Comparison of ENCODE assay signal across 8 mouse cellular contexts in genomic region chr11:69096987-69097900, GRCm38 (mm10). TPM values are rescaled to one million over a fixed set of nuclear protein-coding genes. Genes with fewer than 3 reads are reported as not detected.
DNase-seq lines count a peak whose midpoint lies in the region; ATAC-seq and TF ChIP-seq lines count a peak whose summit lies in the region.

No protein-coding gene starts in this region.

- H3K27me3 ChIP-seq in Patski = no peaks in the 10 kb centered on the region
- H3K27me3 ChIP-seq in hindbrain, postnatal 0 days (ENCODE audit: insufficient read depth, low read length) = no peaks in the 10 kb centered on the region

- peak overlapping the region; percentile 74 for H3K4me3 ChIP-seq in gastrocnemius, adult 2 months
- peak overlapping the region; percentile 56 for H3K4me3 ChIP-seq in hindbrain, postnatal 0 days (ENCODE audit: low read length)

- H3K27ac ChIP-seq in gastrocnemius, adult 2 months = peak overlapping the region; percentile 100
- peak overlapping the region; percentile 96 for H3K27ac ChIP-seq in hindbrain, postnatal 0 days

- no peak for TF ChIP-seq CTCF in Patski (IDR thresholded peaks at IDR 0.05)
- no peak for TF ChIP-seq CTCF in gastrocnemius, adult 2 months (IDR thresholded peaks at IDR 0.05)
- no peak for TF ChIP-seq CTCF in hindbrain, postnatal 0 days (IDR thresholded peaks at IDR 0.05; ENCODE audit: low read depth)

- peaks cover 17% of the 10 kb centered on the region for H3K36me3 ChIP-seq in hindbrain, postnatal 0 days (ENCODE audit: insufficient read depth, low read length)

- peak; percentile 28 for ATAC-seq in Patski
- ATAC-seq in hindbrain, postnatal 0 days = peak; percentile 13; the same call in 1 of the 2 replicates
- peak; percentile 30 for ATAC-seq in megakaryocyte, adult 5-6 weeks (ENCODE audit: poor library complexity, severe bottlenecking)

- intact Hi-C loops in gastrocnemius, adult 2 months (cut with DNase I) = loop anchor here (2.0 kb wide), 1 partner anchor 26 kb away; the partner anchor contains the start of gene 9130213A22Rik

- H3K9ac ChIP-seq in hindbrain, postnatal 0 days (replicated peaks; ENCODE audit: low read length) = peak overlapping the region; percentile 74

- in situ Hi-C loops in Patski (cut with MboI; ENCODE audit: low pct_unique_long_range_greater_than_20kb) = loop anchor here (5.0 to 25.0 kb wide), 2 partner anchors 315 to 890 kb away; partner anchors contain the start of genes Ctdnep1, Elp5, Gabarap and Kdm6b

- DNase-seq in Patski (ENCODE audit: low read depth, low spot score) = no peak
- peak; percentile 81 to 84 for DNase-seq in cerebellum, postnatal 4 days (ENCODE audit: low spot score in 2 of 2)
- DNase-seq in gastrocnemius, adult 2 months = peak; percentile 100
- peak; percentile 94 for DNase-seq in hindbrain, postnatal 0 days (ENCODE audit: low spot score)
- peak; percentile 93 to 96 for DNase-seq in left cerebral cortex, adult 8-10 months (ENCODE audit: low spot score in 2 of 2)
- peak; percentile 96 to 97 for DNase-seq in right cerebral cortex, adult 2 months (ENCODE audit: low spot score in 2 of 2)
- peak; percentile 99 for DNase-seq in urinary bladder, postnatal 10 days (ENCODE audit: low spot score)

- POLR2A ChIA-PET in Patski (lab: Charles Lee) = interaction anchor here (0.9 to 1.8 kb wide), 2 partner anchors 8 to 37 kb away, joined by 3 to 6 read pairs; partner anchors contain the start of gene Borcs6

- peak overlapping the region; percentile 98 for H3K4me2 ChIP-seq in hindbrain, postnatal 0 days (ENCODE audit: low read depth, low read length)

- H3K4me1 ChIP-seq in hindbrain, postnatal 0 days (ENCODE audit: insufficient read depth, low read length) = peaks cover 32% of the 10 kb centered on the region

- H3K9me3 ChIP-seq in hindbrain, postnatal 0 days (ENCODE audit: low read length) = no peaks in the 10 kb centered on the region

- 2% methylated on average over 28 of the region's 29 CpGs for WGBS in hindbrain, postnatal 0 days

- CTCF ChIA-PET in Patski (lab: Charles Lee) = interaction anchor here (1.5 kb wide), 1 partner anchor 13 kb away, joined by 5 read pairs; no protein-coding TSS in a partner anchor

RNA-seq across cellular contexts. Expression of gene Per1, which starts 2.2 kb away (rescaled TPM):
- polyA plus RNA-seq in Patski (2021) = 10.8 TPM
- total RNA-seq in gastrocnemius, adult 2 months (2021) = 10 to 100 TPM; 68.2 to 76.8 TPM
- total RNA-seq in hindbrain, postnatal 0 days (2014; rRNA removed) = 24.4 and 27.1 TPM in 2 replicates
- 11.9 and 15.9 TPM in 2 replicates for polyA plus RNA-seq in hindbrain, postnatal 0 days (2015; fragmentation: Nextera tagmentation; extraction: Ambion mirVana)
- 100 to 1,000 TPM; 105 to 140 (median 114) TPM for total RNA-seq in left cerebral cortex, adult 8-10 months (2022)
- total RNA-seq in megakaryocyte, adult 5-6 weeks (2015) = 6.7 and 12.5 TPM in 2 replicates
- total RNA-seq in megakaryocyte, adult 5-6 weeks (2017) = 7.9 and 8.5 TPM in 2 replicates

RNA-seq across cellular contexts. Expression of gene Vamp2, which starts 9.0 kb away (rescaled TPM):
- polyA plus RNA-seq in Patski (2021) = 62.4 TPM
- total RNA-seq in gastrocnemius, adult 2 months (2021) = 10 to 100 TPM; 38.0 to 42.7 TPM
- 146 and 148 TPM in 2 replicates for total RNA-seq in hindbrain, postnatal 0 days (2014; rRNA removed)
- polyA plus RNA-seq in hindbrain, postnatal 0 days (2015; fragmentation: Nextera tagmentation; extraction: Ambion mirVana) = 417 and 489 TPM in 2 replicates
- total RNA-seq in left cerebral cortex, adult 8-10 months (2022) = 1,000 to 10,000 TPM; 1,002 to 1,054 (median 1,038) TPM
- total RNA-seq in megakaryocyte, adult 5-6 weeks (2015) = 53.9 and 66.6 TPM in 2 replicates
- total RNA-seq in megakaryocyte, adult 5-6 weeks (2017) = 11.2 and 21.8 TPM in 2 replicates

RNA-seq across cellular contexts. Expression of gene Hes7, which starts 23.0 kb away (rescaled TPM):
- 0.53 TPM for polyA plus RNA-seq in Patski (2021)
- total RNA-seq in gastrocnemius, adult 2 months (2021) = not detected
- 1.4 and 2.5 TPM in 2 replicates for total RNA-seq in hindbrain, postnatal 0 days (2014; rRNA removed)
- polyA plus RNA-seq in hindbrain, postnatal 0 days (2015; fragmentation: Nextera tagmentation; extraction: Ambion mirVana) = 1.3 and 1.9 TPM in 2 replicates
- total RNA-seq in left cerebral cortex, adult 8-10 months (2022) = 1 to 10 TPM in 1 of 4 experiments, under 1 TPM in 3; 0.20 to 1.3 (median 0.74) TPM
- total RNA-seq in megakaryocyte, adult 5-6 weeks (2015) = not detected in 2 replicates
- not detected in 2 replicates for total RNA-seq in megakaryocyte, adult 5-6 weeks (2017)

RNA-seq across cellular contexts. Expression of gene 9130213A22Rik, which starts 25.1 kb away (rescaled TPM):
- 0.96 TPM for polyA plus RNA-seq in Patski (2021)
- under 1 TPM in 1 of 2 experiments, not detected in 1; 0.20 TPM for total RNA-seq in gastrocnemius, adult 2 months (2021)
- total RNA-seq in hindbrain, postnatal 0 days (2014; rRNA removed) = 1.2 and 1.4 TPM in 2 replicates
- polyA plus RNA-seq in hindbrain, postnatal 0 days (2015; fragmentation: Nextera tagmentation; extraction: Ambion mirVana) = 1.0 and 1.2 TPM in 2 replicates
- total RNA-seq in left cerebral cortex, adult 8-10 months (2022) = 1 to 10 TPM; 1.1 to 1.4 (median 1.3) TPM
- total RNA-seq in megakaryocyte, adult 5-6 weeks (2015) = not detected in 2 replicates
- total RNA-seq in megakaryocyte, adult 5-6 weeks (2017) = not detected in 2 replicates

RNA-seq across cellular contexts. Expression of gene Tmem107, which starts 26.6 kb away (rescaled TPM):
- polyA plus RNA-seq in Patski (2021) = 56.9 TPM
- 1 to 10 TPM; 3.9 to 5.7 TPM for total RNA-seq in gastrocnemius, adult 2 months (2021)
- 68.9 and 135 TPM in 2 replicates for total RNA-seq in hindbrain, postnatal 0 days (2014; rRNA removed)
- 28.6 and 34.1 TPM in 2 replicates for polyA plus RNA-seq in hindbrain, postnatal 0 days (2015; fragmentation: Nextera tagmentation; extraction: Ambion mirVana)
- total RNA-seq in left cerebral cortex, adult 8-10 months (2022) = 10 to 100 TPM; 15.2 to 19.4 (median 17.1) TPM
- total RNA-seq in megakaryocyte, adult 5-6 weeks (2015) = 13.2 and 15.7 TPM in 2 replicates
- 11.4 and 26.6 TPM in 2 replicates for total RNA-seq in megakaryocyte, adult 5-6 weeks (2017)
